Mouse (Mus musculus): ENCODE results near the gene Cep135. TPM values are rescaled to one million over a fixed set of nuclear protein-coding genes. Genes with fewer than 3 reads are reported as not detected.

Gene Cep135
- 8.4 and 8.7 TPM in 2 replicates for polyA plus RNA-seq (2014; fragmentation: Nextera tagmentation; extraction: Ambion mirVana)

DNA sequence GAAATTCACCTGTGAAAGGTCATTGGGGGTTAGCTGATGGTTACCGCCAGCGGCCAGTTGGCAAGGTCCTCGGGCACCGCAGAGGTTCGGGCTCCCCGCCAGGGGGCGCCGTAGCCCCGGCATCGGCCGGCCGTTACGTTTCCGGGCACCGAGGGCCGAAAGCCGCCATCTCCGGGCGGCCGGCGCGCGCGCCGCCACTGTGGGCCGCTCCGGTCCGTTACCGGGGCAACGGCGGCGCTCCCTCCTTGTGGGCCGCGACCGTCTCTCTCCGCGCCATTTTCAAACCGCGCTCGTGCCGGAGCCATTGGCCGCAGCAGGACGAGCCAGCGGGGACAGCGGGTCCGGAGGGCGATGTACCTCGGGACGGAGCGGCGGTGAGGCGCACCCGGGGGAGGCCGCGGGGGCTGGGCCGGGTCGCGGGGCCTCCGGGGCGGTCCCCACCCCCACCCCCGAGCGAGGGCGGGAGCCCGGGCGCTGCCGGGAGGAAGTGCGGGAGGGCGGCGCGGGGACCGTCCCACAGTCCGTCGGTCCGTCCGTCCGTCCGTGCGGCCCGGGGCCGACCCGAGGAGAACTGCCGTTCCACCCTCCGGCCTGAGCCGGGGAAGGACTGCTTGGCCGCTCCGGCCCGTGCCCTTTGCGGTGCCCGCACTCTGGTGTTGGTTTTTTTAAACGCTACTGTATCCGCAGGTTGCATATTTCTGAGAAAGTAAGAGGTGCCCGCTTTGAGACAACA is at the start of gene Cep135:
Gene Cep135, plus strand, starts transcription at position 148 of the 733 bp plus-strand sequence.
- H3K27ac ChIP-seq (ENCODE audit: low read depth, low read length) = peak within 1 kb of the TSS; percentile 84
- ATAC-seq (replicated peaks; ENCODE audit: low FRiP score) = peak; percentile 97

GRCm38 (mm10) chr5:76540181-76540580 is 48.3 kb upstream of the Cep135 start:
- ATAC-seq (replicated peaks; ENCODE audit: low FRiP score) (no peak), DNase-seq (ENCODE audit: low spot score) (no peak)
- H3K4me3 ChIP-seq (ENCODE audit: low read depth, low read length) = no peak overlapping the region
- WGBS = 85% methylated on average over 8 of the region's 8 CpGs
- no peak overlapping the region for H3K9ac ChIP-seq (ENCODE audit: low read depth, low read length)
- H3K4me2 ChIP-seq = no peak overlapping the region
- H3K27ac ChIP-seq (ENCODE audit: low read depth, low read length) = no peak overlapping the region
- H3K9me3 ChIP-seq (ENCODE audit: control insufficient read depth, low read length) = no peaks in the 10 kb centered on the region
- peaks cover 17% of the 10 kb centered on the region; the same call in 1 of the 2 replicates for H3K36me3 ChIP-seq (ENCODE audit: control insufficient read depth, insufficient read depth, low read length)
- H3K27me3 ChIP-seq (replicated peaks; ENCODE audit: control insufficient read depth, insufficient read depth, low read length) = no peaks in the 10 kb centered on the region
- no peaks in the 10 kb centered on the region for H3K4me1 ChIP-seq (replicated peaks; ENCODE audit: control insufficient read depth, insufficient read depth, low read length)

More for the DNA sequence above, at the start of gene Cep135:
- Histone ChIP-seq H3K27me3 (replicated peaks; ENCODE audit: control insufficient read depth, insufficient read depth, low read length) (no peaks in the 10 kb centered on the region), H3K4me1 (replicated peaks; ENCODE audit: control insufficient read depth, insufficient read depth, low read length) (0 out of 2 replicates have a peak, but pooled peaks cover 3% of the 10 kb centered on the region), H3K9me3 (ENCODE audit: control insufficient read depth, low read length) (no peaks in the 10 kb centered on the region), H3K36me3 (ENCODE audit: control insufficient read depth, insufficient read depth, low read length) (no peaks in the 10 kb centered on the region), H3K9ac (ENCODE audit: low read depth, low read length) (peak within 1 kb of the TSS; percentile 85), H3K4me2 (peak within 1 kb of the TSS; percentile 74), H3K4me3 (ENCODE audit: low read depth, low read length) (peak within 1 kb of the TSS; percentile 78)
- DNase-seq (ENCODE audit: low spot score) = peak; percentile 86
- WGBS = under 1% methylated on average over 92 of the region's 92 CpGs

DNA sequence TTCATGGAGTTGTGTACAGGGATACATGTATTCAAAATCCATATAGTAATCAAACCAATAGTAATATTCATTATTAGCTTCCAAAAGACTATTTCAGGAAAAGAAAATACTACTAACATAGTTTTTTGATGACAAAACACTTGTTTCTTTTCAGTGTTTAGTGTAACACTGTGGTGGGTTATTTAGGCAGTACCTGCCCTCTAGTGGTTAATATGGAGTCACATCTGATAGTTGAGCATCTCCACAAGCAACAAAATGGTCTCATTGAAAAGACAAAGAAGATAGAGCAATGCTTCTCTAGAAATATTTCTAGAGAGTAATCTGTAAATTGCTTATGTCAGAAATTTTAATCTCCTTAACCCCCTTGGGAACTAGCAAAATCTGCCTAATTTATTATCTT is 47.7 kb upstream of the Cep135 start:
- H3K27me3 ChIP-seq (replicated peaks; ENCODE audit: control insufficient read depth, insufficient read depth, low read length) = no peaks in the 10 kb centered on the region
- peaks cover 15% of the 10 kb centered on the region; the same call in 1 of the 2 replicates for H3K36me3 ChIP-seq (ENCODE audit: control insufficient read depth, insufficient read depth, low read length)
- no peaks in the 10 kb centered on the region for H3K9me3 ChIP-seq (ENCODE audit: control insufficient read depth, low read length)
- H3K4me2 ChIP-seq = no peak overlapping the region
- no peak overlapping the region for H3K9ac ChIP-seq (ENCODE audit: low read depth, low read length)
- no peak for ATAC-seq (replicated peaks; ENCODE audit: low FRiP score)
- DNase-seq (ENCODE audit: low spot score) = no peak
- H3K27ac ChIP-seq (ENCODE audit: low read depth, low read length) = no peak overlapping the region
- H3K4me1 ChIP-seq (replicated peaks; ENCODE audit: control insufficient read depth, insufficient read depth, low read length) = no peaks in the 10 kb centered on the region
- H3K4me3 ChIP-seq (ENCODE audit: low read depth, low read length) = no peak overlapping the region

- WGBS = 95% methylated on average over 8 of the region's 8 CpGs
- H3K27me3 ChIP-seq (replicated peaks; ENCODE audit: control insufficient read depth, insufficient read depth, low read length) = no peaks in the 10 kb centered on the region
- no peaks in the 10 kb centered on the region for H3K9me3 ChIP-seq (ENCODE audit: control insufficient read depth, low read length)
- H3K4me1 ChIP-seq (replicated peaks; ENCODE audit: control insufficient read depth, insufficient read depth, low read length) = no peaks in the 10 kb centered on the region
- no peak overlapping the region for H3K4me3 ChIP-seq (ENCODE audit: low read depth, low read length)
- no peak overlapping the region for H3K27ac ChIP-seq (ENCODE audit: low read depth, low read length)
- DNase-seq (ENCODE audit: low spot score) (no peak), ATAC-seq (replicated peaks; ENCODE audit: low FRiP score) (no peak)
- no peak overlapping the region for H3K4me2 ChIP-seq
- H3K36me3 ChIP-seq (ENCODE audit: control insufficient read depth, insufficient read depth, low read length) = peaks cover 13% of the 10 kb centered on the region; the same call in 1 of the 2 replicates
- no peak overlapping the region for H3K9ac ChIP-seq (ENCODE audit: low read depth, low read length)
Observed at GRCm38 (mm10) chr5:76543200-76543599, 45.3 kb upstream of the Cep135 start.

DNA sequence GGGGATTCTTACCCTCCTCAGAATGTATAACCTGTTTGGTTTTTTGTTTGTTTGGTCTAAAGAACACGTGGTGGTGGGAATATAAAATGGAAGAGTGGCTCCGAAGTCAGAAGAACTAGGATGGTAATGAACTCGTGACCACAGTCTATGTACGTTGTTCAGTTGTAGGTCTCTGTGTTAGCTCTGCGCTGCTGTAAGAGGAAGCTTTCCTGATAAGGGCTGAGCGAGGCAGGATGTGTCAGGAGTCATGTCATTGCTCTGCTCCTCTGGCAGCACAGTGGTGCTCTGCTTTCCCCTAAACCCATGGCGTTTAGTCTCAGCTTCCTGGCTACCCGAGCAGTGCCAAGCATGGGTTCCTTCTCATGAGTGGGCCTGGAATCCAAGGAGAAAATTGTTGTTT is 38.1 kb upstream of the Cep135 start:
- Histone ChIP-seq H3K36me3 (ENCODE audit: control insufficient read depth, insufficient read depth, low read length) (0 out of 2 replicates have a peak, but pooled peaks cover 3% of the 10 kb centered on the region), H3K9ac (ENCODE audit: low read depth, low read length) (no peak overlapping the region), H3K4me1 (replicated peaks; ENCODE audit: control insufficient read depth, insufficient read depth, low read length) (no peaks in the 10 kb centered on the region), H3K9me3 (ENCODE audit: control insufficient read depth, low read length) (no peaks in the 10 kb centered on the region), H3K27ac (ENCODE audit: low read depth, low read length) (no peak overlapping the region), H3K4me3 (ENCODE audit: low read depth, low read length) (no peak overlapping the region), H3K4me2 (no peak overlapping the region), H3K27me3 (replicated peaks; ENCODE audit: control insufficient read depth, insufficient read depth, low read length) (no peaks in the 10 kb centered on the region)
- 48% methylated on average over 8 of the region's 8 CpGs for WGBS
- DNase-seq (ENCODE audit: low spot score) (no peak), ATAC-seq (replicated peaks; ENCODE audit: low FRiP score) (no peak)

GRCm38 (mm10) chr5:76565321-76565720 is 23.2 kb upstream of the Cep135 start:
- H3K27me3 ChIP-seq (replicated peaks; ENCODE audit: control insufficient read depth, insufficient read depth, low read length) = no peaks in the 10 kb centered on the region
- H3K4me3 ChIP-seq (ENCODE audit: low read depth, low read length) = no peak overlapping the region
- no peak overlapping the region for H3K4me2 ChIP-seq
- 29% methylated on average over 3 of the region's 3 CpGs for WGBS
- peak; percentile 54 for DNase-seq (ENCODE audit: low spot score)
- H3K4me1 ChIP-seq (replicated peaks; ENCODE audit: control insufficient read depth, insufficient read depth, low read length) = no peaks in the 10 kb centered on the region
- no peak for ATAC-seq (replicated peaks; ENCODE audit: low FRiP score)
- no peak overlapping the region for H3K9ac ChIP-seq (ENCODE audit: low read depth, low read length)
- no peaks in the 10 kb centered on the region for H3K9me3 ChIP-seq (ENCODE audit: control insufficient read depth, low read length)
- H3K27ac ChIP-seq (ENCODE audit: low read depth, low read length) = no peak overlapping the region
- peaks cover 18% of the 10 kb centered on the region for H3K36me3 ChIP-seq (ENCODE audit: control insufficient read depth, insufficient read depth, low read length)

- H3K27ac ChIP-seq (ENCODE audit: low read depth, low read length) = no peak overlapping the region
- H3K4me3 ChIP-seq (ENCODE audit: low read depth, low read length) = no peak overlapping the region
- DNase-seq (ENCODE audit: low spot score) (no peak), ATAC-seq (replicated peaks; ENCODE audit: low FRiP score) (no peak)
- peaks cover 4% of the 10 kb centered on the region for H3K36me3 ChIP-seq (ENCODE audit: control insufficient read depth, insufficient read depth, low read length)
- H3K27me3 ChIP-seq (replicated peaks; ENCODE audit: control insufficient read depth, insufficient read depth, low read length) = no peaks in the 10 kb centered on the region
- H3K4me2 ChIP-seq = no peak overlapping the region
- WGBS = 67% methylated on average over 7 of the region's 7 CpGs
- no peaks in the 10 kb centered on the region for H3K4me1 ChIP-seq (replicated peaks; ENCODE audit: control insufficient read depth, insufficient read depth, low read length)
- H3K9ac ChIP-seq (ENCODE audit: low read depth, low read length) = no peak overlapping the region
- H3K9me3 ChIP-seq (ENCODE audit: control insufficient read depth, low read length) = peaks cover 3% of the 10 kb centered on the region; the same call in 1 of the 2 replicates
Observed at GRCm38 (mm10) chr5:76574251-76574650, 14.2 kb upstream of the Cep135 start.

DNA sequence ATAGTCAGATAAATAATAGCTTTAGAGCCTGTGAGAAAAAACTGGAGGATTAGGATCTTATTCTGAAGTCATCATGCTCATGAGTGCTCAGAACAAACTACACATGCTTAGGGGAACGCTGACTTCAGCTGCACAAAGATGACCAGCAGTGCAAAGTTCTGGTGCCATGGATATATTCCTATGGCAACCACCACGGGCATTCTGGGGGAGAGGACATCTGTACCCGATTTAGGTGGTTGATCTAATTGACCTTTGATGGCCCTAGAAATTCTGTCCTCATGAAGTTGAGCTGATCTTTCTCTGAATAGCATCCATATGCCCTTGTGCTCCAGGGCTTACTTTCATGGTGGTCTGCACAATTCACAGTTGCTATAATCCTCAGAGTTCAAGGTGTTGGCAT is 11.5 kb upstream of the Cep135 start:
- Histone ChIP-seq H3K4me3 (ENCODE audit: low read depth, low read length) (no peak overlapping the region), H3K9me3 (ENCODE audit: control insufficient read depth, low read length) (peaks cover 3% of the 10 kb centered on the region; the same call in 1 of the 2 replicates), H3K36me3 (ENCODE audit: control insufficient read depth, insufficient read depth, low read length) (no peaks in the 10 kb centered on the region), H3K27ac (ENCODE audit: low read depth, low read length) (no peak overlapping the region), H3K9ac (ENCODE audit: low read depth, low read length) (no peak overlapping the region), H3K4me1 (replicated peaks; ENCODE audit: control insufficient read depth, insufficient read depth, low read length) (no peaks in the 10 kb centered on the region), H3K27me3 (replicated peaks; ENCODE audit: control insufficient read depth, insufficient read depth, low read length) (no peaks in the 10 kb centered on the region), H3K4me2 (no peak overlapping the region)
- ATAC-seq (replicated peaks; ENCODE audit: low FRiP score) (no peak), DNase-seq (ENCODE audit: low spot score) (no peak)
- WGBS = 73% methylated on average over 3 of the region's 3 CpGs

DNA sequence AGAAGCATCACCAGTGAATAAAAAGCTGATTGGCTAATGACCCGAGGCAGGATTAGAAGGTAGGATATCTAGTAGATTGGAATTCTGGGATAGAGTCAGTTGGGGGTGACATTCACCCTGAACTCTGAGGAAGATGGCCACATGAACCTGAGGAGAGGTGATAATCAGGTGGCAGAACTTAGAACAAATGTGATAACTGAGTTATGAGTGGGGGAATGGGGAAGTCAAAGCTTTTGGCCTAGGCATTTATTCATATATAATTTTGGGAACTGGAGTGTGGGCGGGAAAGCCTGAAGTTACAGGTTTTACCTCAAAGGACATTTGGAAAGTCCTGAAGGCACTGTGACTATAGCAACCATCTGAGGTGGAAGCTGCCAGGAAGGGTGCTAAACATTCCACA is 3.1 kb upstream of the Cep135 start:
- H3K27me3 ChIP-seq (replicated peaks; ENCODE audit: control insufficient read depth, insufficient read depth, low read length) = no peaks in the 10 kb centered on the region
- H3K9me3 ChIP-seq (ENCODE audit: control insufficient read depth, low read length) = no peaks in the 10 kb centered on the region
- DNase-seq (ENCODE audit: low spot score) (no peak), ATAC-seq (replicated peaks; ENCODE audit: low FRiP score) (no peak)
- H3K36me3 ChIP-seq (ENCODE audit: control insufficient read depth, insufficient read depth, low read length) = no peaks in the 10 kb centered on the region
- 83% methylated on average over 2 of the region's 2 CpGs for WGBS
- H3K4me1 ChIP-seq (replicated peaks; ENCODE audit: control insufficient read depth, insufficient read depth, low read length) = 0 out of 2 replicates have a peak, but pooled peaks cover 3% of the 10 kb centered on the region
- H3K4me2 ChIP-seq = no peak overlapping the region
- no peak overlapping the region for H3K9ac ChIP-seq (ENCODE audit: low read depth, low read length)
- no peak overlapping the region for H3K4me3 ChIP-seq (ENCODE audit: low read depth, low read length)
- H3K27ac ChIP-seq (ENCODE audit: low read depth, low read length) = no peak overlapping the region

Data from liver, embryonic 11.5 days (tissue).